Mouse (Mus musculus) T-cell, adult 66 days (primary cell): Measurements from ENCODE around the gene Nfkbia. TPM values are rescaled to one million over a fixed set of nuclear protein-coding genes. Genes with fewer than 3 reads are reported as not detected.

Source experiments
- total RNA-seq, 2 experiments: library from RNA; stranded (reverse); gene quantifications; 3 replicates in 1 of 2; 4 replicates in 1 of 2; pipeline ENCODE4 v1.2.4; 2023

Gene Nfkbia
- total RNA-seq: 100 to 1,000 TPM; 233 to 325 TPM

DNA sequence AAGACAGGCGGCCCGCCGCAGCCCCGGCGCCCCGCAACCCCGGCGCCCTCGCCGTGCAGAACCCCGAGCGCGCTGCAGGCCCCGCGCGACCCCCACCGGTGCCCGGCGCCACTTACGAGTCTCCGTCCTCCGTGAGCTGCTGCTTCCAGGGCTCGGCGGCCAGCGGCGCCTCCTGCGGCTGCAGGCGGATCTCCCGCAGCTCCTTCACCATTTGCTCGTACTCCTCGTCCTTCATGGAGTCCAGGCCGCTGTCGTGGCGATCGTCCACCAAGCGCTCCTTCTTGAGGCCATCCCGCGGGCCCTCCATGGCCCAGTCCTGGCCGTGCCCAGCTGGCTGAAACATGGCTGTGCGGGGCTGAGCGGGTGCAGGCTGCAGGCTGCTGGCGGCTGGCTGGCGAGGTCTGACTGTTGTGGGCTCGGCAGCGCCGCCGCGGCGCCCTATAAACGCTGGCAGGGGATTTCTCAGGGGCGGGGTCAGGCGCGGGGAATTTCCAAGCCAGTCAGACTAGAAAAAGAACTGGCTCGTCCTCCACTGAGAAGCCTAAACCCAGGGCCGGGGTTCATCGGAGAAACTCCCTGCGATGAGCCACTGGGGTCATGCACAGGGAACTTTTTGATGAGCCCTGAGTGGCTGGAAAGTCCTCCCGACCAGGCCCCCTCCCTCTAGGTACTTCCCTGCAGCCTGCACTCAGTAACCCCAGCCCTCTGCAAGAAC lies at the start of gene Nfkbia:
Gene Nfkbia (minus strand): TSS at position 464 of the 715 bp plus-strand sequence.

Other genes with a start within 250 kb of the Nfkbia start
- 1 to 10 TPM; 9.3 to 9.5 TPM for gene 1110008L16Rik, start 193.1 kb downstream of the Nfkbia start, total RNA-seq
- 10 to 100 TPM; 25.0 to 26.9 TPM for gene Ppp2r3c, start 189.6 kb downstream of the Nfkbia start, total RNA-seq
- 100 to 1,000 TPM; 109 TPM for gene Psma6, start 108.4 kb downstream of the Nfkbia start, total RNA-seq
- gene Aldoart2, start 72.6 kb upstream of the Nfkbia start, total RNA-seq: not detected
- not detected for gene Insm2, start 106.8 kb upstream of the Nfkbia start, total RNA-seq